Mouse (Mus musculus) hindbrain, embryonic 10.5 days (tissue): Measurements from ENCODE around the gene Mecom. TPM values are rescaled to one million over a fixed set of nuclear protein-coding genes. Genes with fewer than 3 reads are reported as not detected.

Experiments used
- DNase-seq: peaks from one replicate; pipeline ENCODE4 v3.0.0-alpha.2; 2017; ENCODE audit warnings: low spot score
- H3K27ac ChIP-seq: fragments of 300-500 bp; sonication (generic); 2 replicates; pipeline ENCODE4 v1.5.1; 2016; ENCODE audit warnings: mild to moderate bottlenecking, moderate library complexity
- H3K27me3 ChIP-seq: fragments of 300-500 bp; sonication (generic); 2 replicates; pipeline ENCODE4 v1.6.1; 2016; ENCODE audit warnings: mild to moderate bottlenecking; ENCODE audit not compliant: poor library complexity, insufficient read depth, severe bottlenecking
- H3K36me3 ChIP-seq: fragments of 300-500 bp; sonication (generic); 2 replicates; pipeline ENCODE4 v1.6.1; 2016; ENCODE audit warnings: mild to moderate bottlenecking, moderate library complexity
- H3K4me1 ChIP-seq: fragments of 300-500 bp; sonication (generic); replicated peaks from 2 replicates; pipeline ENCODE4 v1.6.1; 2016; ENCODE audit warnings: mild to moderate bottlenecking
- H3K4me3 ChIP-seq: fragments of 300-500 bp; sonication (generic); 2 replicates; pipeline ENCODE4 v1.5.1; 2016; ENCODE audit warnings: mild to moderate bottlenecking, moderate library complexity
- H3K9me3 ChIP-seq: fragments of 300-500 bp; sonication (generic); 2 replicates; pipeline ENCODE4 v1.6.1; 2016; ENCODE audit warnings: mild to moderate bottlenecking, moderate library complexity
- WGBS: fragments of 180-500 bp; shearing (Covaris S2); methylation state at CpG from one replicate; pipeline ENCODE4 v1.1.7; 2016; 5-methylcytosine and 5-hydroxymethylcytosine counted together
- polyA plus RNA-seq: library from polyadenylated mRNA; unstranded; fragments of >200 nt; fragmentation: Nextera tagmentation; extraction: Ambion mirVana; gene quantifications from 2 replicates; pipeline ENCODE4 v1.2.1, GENCODE M21; 2016

The Mecom gene
- polyA plus RNA-seq, 1 experiment from 2014 or later: 25.8 TPM

DNA sequence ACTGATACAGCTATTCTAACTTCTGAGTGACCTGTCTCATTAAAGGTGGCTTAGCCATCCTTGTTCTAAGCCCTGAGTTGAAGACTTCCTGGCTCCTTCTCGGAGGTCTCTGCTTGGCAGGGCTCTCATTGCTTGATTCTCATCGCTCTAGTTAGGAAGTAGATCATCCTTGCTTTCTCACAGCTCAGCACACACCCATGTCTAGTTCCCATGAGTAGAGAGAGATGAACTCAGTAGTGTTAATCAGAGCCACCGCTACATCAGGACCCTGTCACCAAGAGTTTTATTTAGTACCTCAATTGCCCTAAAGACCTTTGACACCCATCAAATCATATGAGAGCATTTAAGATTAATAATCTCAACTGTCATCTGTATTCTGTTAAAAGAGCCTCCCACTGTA lies 425.2 kb downstream of the Mecom start:
- Histone ChIP-seq H3K27me3 (no peaks in the 10 kb centered on the region), H3K36me3 (no peaks in the 10 kb centered on the region), H3K4me3 (no peak overlapping the region), H3K4me1 (no peaks in the 10 kb centered on the region), H3K9me3 (no peaks in the 10 kb centered on the region), H3K27ac (no peak overlapping the region)
- no peak for DNase-seq
- 83% methylated on average over 3 of the region's 3 CpGs for WGBS

DNA sequence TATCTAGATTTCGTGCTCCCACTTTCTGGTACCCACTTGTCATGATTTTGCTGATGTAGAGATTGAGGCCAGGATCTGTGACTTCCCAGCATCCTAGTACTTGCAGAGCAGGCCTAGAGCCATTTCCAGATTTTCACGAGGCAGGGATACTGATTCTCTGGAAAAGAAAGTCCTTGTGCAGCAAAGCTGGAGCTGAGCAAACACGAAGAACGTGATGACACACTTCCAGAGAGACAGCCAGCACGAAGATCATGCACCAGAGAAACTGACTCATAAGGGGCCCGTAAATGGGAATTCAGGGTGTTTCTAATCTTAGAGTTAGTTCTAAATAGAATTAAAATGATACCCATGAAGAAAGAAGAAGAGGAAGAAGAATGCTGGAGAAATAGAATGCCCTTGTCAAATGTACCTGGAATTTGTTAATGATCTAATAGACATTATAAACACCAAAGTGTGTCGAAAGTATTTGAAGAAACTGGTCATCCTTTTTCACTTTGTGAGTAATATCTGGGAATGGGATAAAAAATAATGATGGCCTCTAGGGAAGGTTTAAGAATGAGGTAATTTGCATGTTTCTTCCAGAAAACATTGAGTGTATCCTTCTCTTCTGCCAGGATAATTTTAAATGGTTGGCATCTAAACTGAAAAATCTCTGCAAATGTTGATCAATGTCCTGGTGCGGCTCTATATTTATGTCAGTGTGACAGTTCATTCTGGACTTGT lies 426.9 kb downstream of the Mecom start:
- H3K27me3 ChIP-seq: no peaks in the 10 kb centered on the region
- no peak for DNase-seq
- H3K4me3 ChIP-seq: no peak overlapping the region
- no peaks in the 10 kb centered on the region for H3K4me1 ChIP-seq
- H3K36me3 ChIP-seq: no peaks in the 10 kb centered on the region
- WGBS: 88% methylated on average over 8 of the region's 8 CpGs
- H3K27ac ChIP-seq: no peak overlapping the region
- H3K9me3 ChIP-seq: no peaks in the 10 kb centered on the region

DNA sequence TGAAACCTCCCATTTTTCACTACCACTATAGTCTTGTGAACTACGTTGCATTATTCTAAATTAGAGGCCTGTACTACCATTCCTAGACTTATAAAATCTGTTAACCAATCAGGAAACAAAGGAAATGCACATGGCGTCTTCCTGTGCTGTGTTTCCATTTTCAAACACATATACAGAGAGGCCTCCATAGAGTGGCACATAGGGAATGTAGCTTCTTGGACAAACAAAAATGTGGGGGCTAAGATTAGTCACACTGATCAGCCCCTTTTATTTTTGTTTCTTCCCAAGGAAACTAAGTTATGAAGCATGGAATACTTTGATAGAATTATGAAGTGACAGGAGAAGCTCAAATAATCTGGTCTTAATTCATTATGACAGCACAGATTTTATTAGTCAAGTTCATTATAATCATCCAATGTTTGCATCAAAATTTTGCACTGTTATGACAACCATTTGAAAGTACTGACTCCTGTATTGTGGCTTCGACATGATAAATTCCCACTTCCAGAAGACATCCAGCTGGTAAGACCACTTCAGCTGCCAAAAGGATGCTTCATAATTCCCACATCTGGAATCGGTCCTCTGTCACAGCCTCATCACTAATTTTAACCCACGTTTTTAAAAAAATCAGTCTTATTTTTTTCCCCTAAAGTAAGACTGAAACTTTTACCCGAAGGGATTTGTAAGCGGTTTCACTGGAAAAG lies 429.1 kb downstream of the Mecom start:
- no peaks in the 10 kb centered on the region for H3K36me3 ChIP-seq
- H3K4me1 ChIP-seq: no peaks in the 10 kb centered on the region
- no peaks in the 10 kb centered on the region for H3K9me3 ChIP-seq
- no peaks in the 10 kb centered on the region for H3K27me3 ChIP-seq
- DNase-seq: no peak
- H3K27ac ChIP-seq: no peak overlapping the region
- 86% methylated on average over 7 of the region's 7 CpGs for WGBS
- no peak overlapping the region for H3K4me3 ChIP-seq

DNA sequence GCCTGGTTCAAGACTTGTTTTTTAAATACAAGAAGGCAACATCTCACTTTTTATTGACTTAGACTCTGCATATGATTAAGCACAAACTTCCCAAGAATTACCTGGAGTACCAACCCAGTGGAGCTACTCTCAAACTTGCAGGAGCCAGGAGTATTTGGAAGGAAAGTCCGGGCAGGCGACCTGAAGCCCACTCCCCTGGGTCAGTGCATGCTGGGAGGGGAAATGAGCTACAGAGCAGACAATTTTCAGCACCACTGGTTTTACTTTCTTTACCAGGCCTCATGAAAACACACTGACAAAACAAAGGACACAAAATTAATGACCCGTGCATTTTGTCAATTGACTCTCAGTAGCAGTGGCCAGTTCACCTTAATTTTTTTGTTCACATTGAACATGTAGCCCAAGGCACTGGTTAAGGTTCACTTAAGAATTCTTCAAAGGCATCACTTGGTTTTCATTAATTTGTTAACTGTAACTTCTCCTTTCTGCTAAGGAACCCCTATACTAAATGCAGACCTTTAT lies 434.5 kb downstream of the Mecom start:
- Histone ChIP-seq H3K9me3 (no peaks in the 10 kb centered on the region), H3K27ac (no peak overlapping the region), H3K4me3 (no peak overlapping the region), H3K27me3 (no peaks in the 10 kb centered on the region), H3K36me3 (no peaks in the 10 kb centered on the region), H3K4me1 (peaks cover 6% of the 10 kb centered on the region; the same call in 1 of the 2 replicates)
- WGBS: 24% methylated on average over 3 of the region's 3 CpGs
- DNase-seq: no peak

DNA sequence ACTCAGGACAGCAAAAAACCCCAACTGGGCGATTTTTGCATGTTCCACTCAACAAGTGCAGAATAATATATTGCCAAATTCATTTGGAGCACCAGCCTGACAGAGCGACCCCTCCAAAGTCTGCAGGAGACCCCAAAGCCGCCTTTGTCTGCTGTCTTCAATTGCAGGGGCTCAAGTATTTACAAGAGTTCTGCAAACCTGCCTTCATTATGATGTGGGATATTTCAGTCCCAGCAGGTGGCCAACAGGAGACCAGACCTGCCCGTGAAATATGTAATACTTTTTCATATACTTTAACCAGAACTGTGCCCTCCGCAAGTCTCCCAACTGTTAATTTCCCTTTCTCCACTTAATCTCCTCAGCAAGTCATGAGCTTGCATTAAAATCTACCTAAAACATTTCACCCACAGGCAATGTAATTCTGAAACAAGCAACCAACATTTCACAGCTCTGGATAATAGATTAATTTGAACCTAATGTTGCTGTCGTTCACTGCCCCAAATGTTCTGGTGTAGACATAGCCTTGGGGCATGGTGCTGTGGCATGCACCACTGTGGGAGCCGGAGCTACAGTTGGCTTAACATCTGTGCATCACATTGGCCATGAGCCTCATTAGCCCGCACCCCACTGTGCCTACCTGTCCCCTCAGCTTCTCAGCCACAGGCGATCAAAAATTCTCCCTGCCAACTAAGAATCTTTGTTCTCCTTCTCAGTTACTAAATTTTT lies 439.7 kb downstream of the Mecom start:
- no peak for DNase-seq
- no peaks in the 10 kb centered on the region for H3K36me3 ChIP-seq
- H3K27me3 ChIP-seq: no peaks in the 10 kb centered on the region
- no peak overlapping the region for H3K27ac ChIP-seq
- peaks cover 4% of the 10 kb centered on the region; the same call in 1 of the 2 replicates for H3K4me1 ChIP-seq
- no peaks in the 10 kb centered on the region for H3K9me3 ChIP-seq
- 63% methylated on average over 9 of the region's 9 CpGs for WGBS
- H3K4me3 ChIP-seq: no peak overlapping the region

DNA sequence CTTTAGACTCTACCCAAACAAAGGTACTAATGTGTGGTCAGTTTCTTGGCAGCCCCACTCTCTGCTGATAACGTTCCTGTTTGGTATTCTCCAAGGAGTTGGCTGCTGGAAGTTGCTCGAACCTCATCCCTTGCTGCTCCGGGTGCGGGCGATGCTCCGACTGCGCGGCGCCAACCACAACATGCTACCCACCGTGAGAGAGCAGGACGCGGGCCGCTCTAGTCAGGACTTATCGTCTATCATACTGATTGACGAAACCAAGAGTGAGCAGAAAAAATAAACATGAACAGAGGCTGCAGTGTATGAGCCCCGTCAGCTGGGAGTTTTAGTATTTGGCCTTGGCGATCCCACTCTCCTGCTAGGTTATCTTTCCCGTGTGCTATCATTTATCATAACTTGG lies 441.3 kb downstream of the Mecom start:
- Histone ChIP-seq H3K27ac (no peak overlapping the region), H3K4me1 (peaks cover 4% of the 10 kb centered on the region; the same call in 1 of the 2 replicates), H3K4me3 (no peak overlapping the region), H3K36me3 (no peaks in the 10 kb centered on the region), H3K27me3 (no peaks in the 10 kb centered on the region), H3K9me3 (no peaks in the 10 kb centered on the region)
- WGBS: 67% methylated on average over 18 of the region's 18 CpGs
- peak; percentile 40 for DNase-seq

DNA sequence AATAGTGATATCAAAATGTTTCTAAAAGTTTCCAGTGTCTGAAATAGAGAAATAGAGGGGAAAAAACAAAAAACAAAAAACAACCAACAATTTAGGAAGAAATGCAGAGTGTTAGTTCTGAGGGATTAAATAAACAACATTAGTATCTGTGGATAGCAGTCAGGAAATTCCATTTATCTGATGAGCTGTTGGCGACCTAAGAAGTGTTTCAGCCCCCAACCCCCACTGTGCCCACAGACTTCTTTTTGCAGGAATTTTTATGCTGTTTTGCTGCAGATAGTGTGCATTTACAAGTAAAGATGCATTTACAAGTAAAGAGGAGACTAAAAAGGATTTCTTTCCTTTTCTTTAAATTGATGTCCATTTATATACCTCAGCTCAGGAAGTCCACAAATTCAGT lies 441.9 kb downstream of the Mecom start:
- no peak for DNase-seq
- Histone ChIP-seq H3K4me3 (no peak overlapping the region), H3K9me3 (no peaks in the 10 kb centered on the region), H3K27me3 (no peaks in the 10 kb centered on the region), H3K36me3 (no peaks in the 10 kb centered on the region), H3K27ac (no peak overlapping the region), H3K4me1 (peaks cover 4% of the 10 kb centered on the region; the same call in 1 of the 2 replicates)
- WGBS: 43% methylated on average over 1 of the region's 1 CpGs

DNA sequence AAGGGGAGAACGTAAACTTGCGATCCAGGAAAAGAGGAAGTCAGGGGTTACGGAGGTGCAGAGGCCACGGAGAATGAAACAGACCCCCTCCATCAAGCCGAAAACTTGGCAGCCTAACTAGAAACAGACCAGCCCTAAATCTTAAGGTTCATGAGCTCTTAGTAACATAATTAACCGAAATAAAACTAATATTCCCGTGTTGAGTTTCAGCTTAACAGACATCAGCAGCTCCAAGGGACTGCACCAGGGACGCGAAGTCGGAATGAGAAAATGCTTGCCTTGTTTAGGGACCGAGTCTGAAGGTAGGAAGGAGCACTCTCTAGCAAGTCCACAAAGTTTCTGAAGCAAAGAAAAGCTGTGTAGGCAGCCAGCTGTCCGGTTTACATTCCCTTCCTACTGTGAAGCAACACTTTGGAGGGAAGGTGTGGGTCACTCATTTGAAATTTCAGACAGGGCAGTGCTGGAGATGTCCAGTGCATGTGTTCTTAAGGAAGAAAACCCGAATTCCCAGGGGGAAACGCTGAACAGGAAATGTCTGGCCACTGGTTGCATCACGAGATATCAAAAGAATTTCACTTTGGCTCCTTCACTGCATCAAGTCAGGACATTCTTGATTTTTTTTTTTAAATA lies 442.5 kb downstream of the Mecom start:
- no peak overlapping the region for H3K4me3 ChIP-seq
- H3K9me3 ChIP-seq: no peaks in the 10 kb centered on the region
- peak overlapping the region; percentile 23; the same call in 1 of the 2 replicates for H3K27ac ChIP-seq
- H3K4me1 ChIP-seq: peaks cover 4% of the 10 kb centered on the region; the same call in 1 of the 2 replicates
- no peaks in the 10 kb centered on the region for H3K36me3 ChIP-seq
- no peaks in the 10 kb centered on the region for H3K27me3 ChIP-seq
- 49% methylated on average over 15 of the region's 15 CpGs for WGBS
- DNase-seq: peak; percentile 37

DNA sequence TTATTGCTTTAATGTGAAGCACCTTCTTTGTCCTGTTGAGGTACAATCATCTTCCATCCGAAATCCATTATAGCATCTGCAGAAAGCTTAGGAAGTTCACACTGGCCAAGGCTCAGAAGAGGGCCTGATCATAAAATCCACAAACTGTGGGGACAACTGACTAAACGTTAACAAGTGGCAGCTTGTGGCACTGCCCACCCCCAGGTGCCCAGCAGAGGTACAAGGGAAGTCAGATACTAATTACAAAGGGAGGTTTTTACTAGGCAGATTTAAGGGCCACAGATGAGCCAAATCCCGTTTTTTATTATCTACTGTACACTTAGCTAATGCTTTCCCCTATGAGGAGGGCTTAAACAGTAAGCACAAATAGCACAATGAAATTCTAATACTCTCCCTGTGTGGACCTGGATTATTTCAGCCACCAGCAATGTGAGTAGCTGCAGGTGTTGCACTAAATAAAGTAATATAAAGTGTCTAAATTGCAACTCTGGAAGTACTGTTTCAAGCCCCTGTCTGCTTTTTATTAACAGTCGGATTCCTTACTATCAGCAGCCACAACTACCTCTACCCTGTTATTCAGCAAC lies 443.2 kb downstream of the Mecom start:
- DNase-seq: no peak
- WGBS: 60% methylated on average over 4 of the region's 4 CpGs
- Histone ChIP-seq H3K27me3 (no peaks in the 10 kb centered on the region), H3K27ac (no peak overlapping the region), H3K4me1 (peaks cover 4% of the 10 kb centered on the region; the same call in 1 of the 2 replicates), H3K9me3 (no peaks in the 10 kb centered on the region), H3K36me3 (no peaks in the 10 kb centered on the region), H3K4me3 (no peak overlapping the region)

DNA sequence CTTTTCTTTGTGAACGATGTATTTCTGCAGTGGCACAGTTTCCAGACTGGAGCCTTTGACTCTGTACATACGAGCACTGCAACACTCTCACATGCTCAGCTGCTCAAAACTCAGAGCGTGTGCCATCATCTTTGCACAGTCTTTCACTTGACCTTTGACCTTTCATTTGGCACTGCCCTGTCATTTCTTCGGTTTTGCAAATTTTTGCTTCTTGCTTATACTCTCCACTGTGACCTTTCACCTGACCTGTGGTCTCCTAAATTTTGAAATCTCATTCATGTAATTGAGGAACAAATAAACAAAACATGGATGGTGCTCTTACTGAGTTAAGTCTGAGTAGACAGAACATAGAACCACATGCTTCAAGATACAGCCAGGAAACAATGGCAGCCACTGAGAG lies 446.7 kb downstream of the Mecom start:
- Histone ChIP-seq H3K9me3 (no peaks in the 10 kb centered on the region), H3K36me3 (no peaks in the 10 kb centered on the region), H3K27me3 (no peaks in the 10 kb centered on the region), H3K4me1 (no peaks in the 10 kb centered on the region), H3K4me3 (no peak overlapping the region), H3K27ac (no peak overlapping the region)
- 66% methylated on average over 4 of the region's 4 CpGs for WGBS
- no peak for DNase-seq

DNA sequence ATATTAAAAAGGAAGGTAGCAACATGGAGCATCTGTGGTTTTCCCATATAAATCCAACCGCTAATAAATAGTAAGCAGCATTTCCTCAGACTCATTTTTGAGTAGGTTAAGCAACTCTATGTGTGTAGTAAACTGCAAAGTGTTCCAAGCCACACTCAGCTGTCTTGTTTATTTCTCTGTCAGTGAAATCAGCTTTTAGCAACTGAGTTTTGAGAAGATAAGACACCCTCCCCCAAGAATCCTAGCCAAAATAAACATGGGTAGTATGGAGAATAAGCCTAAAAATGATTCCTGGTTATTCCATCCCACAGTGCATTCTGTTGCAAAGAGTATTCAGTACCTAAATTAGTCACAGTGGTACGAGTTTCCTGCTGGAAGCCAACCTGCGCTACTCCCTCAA lies 450.1 kb downstream of the Mecom start:
- no peaks in the 10 kb centered on the region for H3K36me3 ChIP-seq
- H3K4me3 ChIP-seq: no peak overlapping the region
- H3K9me3 ChIP-seq: no peaks in the 10 kb centered on the region
- WGBS: 90% methylated on average over 3 of the region's 3 CpGs
- H3K27me3 ChIP-seq: no peaks in the 10 kb centered on the region
- DNase-seq: no peak
- H3K27ac ChIP-seq: no peak overlapping the region
- H3K4me1 ChIP-seq: no peaks in the 10 kb centered on the region

DNA sequence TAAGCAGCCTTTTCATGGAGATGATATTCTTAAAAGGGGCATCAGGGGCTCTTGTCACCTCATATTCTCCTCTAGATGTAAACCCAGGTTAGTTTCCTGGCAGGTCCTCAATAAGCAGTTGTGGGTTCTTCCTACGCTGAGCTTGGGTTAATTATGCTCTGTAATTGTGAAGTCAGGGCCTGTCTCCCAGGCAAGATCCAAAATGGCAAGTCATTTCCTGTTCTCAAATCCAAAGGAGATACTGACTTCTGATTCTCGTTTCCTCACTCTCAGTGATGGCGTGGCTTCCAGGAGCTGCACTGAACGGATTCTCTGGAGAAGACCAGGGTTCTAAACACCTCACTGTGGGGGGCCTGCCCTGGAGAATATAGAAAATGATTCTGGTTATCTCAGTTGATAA lies 450.7 kb downstream of the Mecom start:
- WGBS: 78% methylated on average over 4 of the region's 4 CpGs
- no peaks in the 10 kb centered on the region for H3K9me3 ChIP-seq
- no peaks in the 10 kb centered on the region for H3K36me3 ChIP-seq
- DNase-seq: no peak
- no peak overlapping the region for H3K27ac ChIP-seq
- H3K4me3 ChIP-seq: no peak overlapping the region
- H3K27me3 ChIP-seq: no peaks in the 10 kb centered on the region
- H3K4me1 ChIP-seq: no peaks in the 10 kb centered on the region
